Mouse (Mus musculus) cerebellum, adult 2 months (tissue): ENCODE measurements around the gene Cabp4. TPM values are rescaled to one million over a fixed set of nuclear protein-coding genes. Genes with fewer than 3 reads are reported as not detected.
A peak's percentile ranks its signal among the peaks of the same experiment; 100 is the strongest.

ENCODE experiments used
- DNase-seq, 2 experiments: peaks; one replicate each; pipeline ENCODE4 v3.0.0; 2021
- H3K27ac ChIP-seq: fragments of 200-500 bp; 2 replicates; pipeline ENCODE4 v1.5.1; 2012; ENCODE audit warnings: low read length, control low read depth, inconsistent platforms; ENCODE audit not compliant: insufficient read depth
- H3K27me3 ChIP-seq: fragments of 200-500 bp; 2 replicates; pipeline ENCODE4 v1.6.1; 2012; ENCODE audit warnings: inconsistent platforms, mild to moderate bottlenecking, low read length, moderate library complexity; ENCODE audit not compliant: control insufficient read depth, insufficient read depth
- H3K4me1 ChIP-seq: fragments of 200-500 bp; 2 replicates; pipeline ENCODE4 v1.6.1; 2011; ENCODE audit warnings: low read length; ENCODE audit not compliant: control insufficient read depth, insufficient read depth
- H3K4me3 ChIP-seq: fragments of 200-500 bp; replicated peaks from 2 replicates; pipeline ENCODE3; 2011; ENCODE audit warnings: mild to moderate bottlenecking, low read depth, low read length, control low read depth; ENCODE audit not compliant: insufficient read depth
- CTCF ChIP-seq: fragments of 200-500 bp; IDR thresholded peaks from 2 replicates; pipeline ENCODE4 v1.5.1; 2011; ENCODE audit warnings: low read depth, mild to moderate bottlenecking, control low read depth, low read length, moderate library complexity, borderline replicate concordance; ENCODE audit not compliant: insufficient read depth
- POLR2A ChIP-seq: fragments of 200-500 bp; IDR thresholded peaks from 2 replicates; pipeline ENCODE4 v1.6.1; 2011; ENCODE audit warnings: low read length, control low read depth, borderline replicate concordance; ENCODE audit not compliant: insufficient read depth
- WGBS: fragments of 180-500 bp; shearing (Covaris S2); methylation state at CpG from one replicate; pipeline ENCODE4 v1.1.7; 2018; 5-methylcytosine and 5-hydroxymethylcytosine counted together
- polyA plus RNA-seq: library from polyadenylated mRNA; depleted of rRNA; stranded (reverse); fragments of >200 nt; gene quantifications from 2 replicates; pipeline ENCODE4 v1.2.3, GENCODE M21; 2012

The Cabp4 gene
- polyA plus RNA-seq, 1 experiment: 0.16 TPM

DNA sequence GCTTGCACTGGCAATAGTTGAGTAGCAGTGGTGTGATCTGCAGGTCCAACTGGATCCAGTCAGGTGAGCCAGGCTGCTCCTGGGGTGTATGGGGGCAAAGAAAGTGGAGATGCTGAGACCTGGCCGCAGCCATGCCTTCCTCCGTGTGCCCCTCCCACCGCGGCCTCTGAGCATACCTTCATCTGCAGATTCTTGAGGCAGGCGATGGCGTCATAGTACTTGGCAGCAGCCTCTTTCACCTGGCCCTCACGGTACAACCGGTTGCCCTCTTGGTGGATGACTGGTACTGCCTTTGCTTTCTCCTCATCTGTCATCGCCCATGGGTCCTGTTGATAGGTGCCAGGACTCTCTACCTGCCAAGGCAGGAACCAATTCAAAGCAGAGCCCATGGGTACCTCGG lies 28.7 kb downstream of the Cabp4 start:
- 71% methylated on average over 10 of the region's 10 CpGs for WGBS
- H3K27me3 ChIP-seq: no peaks in the 10 kb centered on the region
- H3K4me3 ChIP-seq: no peak overlapping the region
- H3K4me1 ChIP-seq: peaks cover 51% of the 10 kb centered on the region
- no peak for DNase-seq
- TF ChIP-seq POLR2A (no peak), CTCF (no peak)
- peak overlapping the region; percentile 82 for H3K27ac ChIP-seq

DNA sequence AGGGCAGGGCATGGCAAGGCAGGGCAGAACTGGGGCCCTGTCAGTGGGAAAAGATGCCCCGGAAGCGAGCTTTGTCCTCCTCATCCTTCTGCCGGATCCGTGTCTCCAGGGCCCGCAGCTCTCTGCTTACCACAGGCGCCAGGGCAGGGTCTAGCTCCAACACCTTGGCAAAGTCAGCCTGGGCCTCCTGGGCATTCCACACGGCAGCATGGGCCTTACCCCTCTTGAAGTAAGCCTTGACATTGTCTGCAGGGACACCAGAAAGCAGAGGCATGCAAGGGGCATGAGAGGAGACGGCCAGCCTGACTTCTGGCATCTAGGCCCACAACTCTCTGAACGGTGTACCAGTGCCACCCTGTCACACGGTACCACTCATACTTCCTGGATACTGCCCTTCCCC lies 29.3 kb downstream of the Cabp4 start:
- Histone ChIP-seq H3K4me1 (peaks cover 51% of the 10 kb centered on the region), H3K27ac (peak overlapping the region; percentile 82), H3K4me3 (no peak overlapping the region), H3K27me3 (no peaks in the 10 kb centered on the region)
- TF ChIP-seq POLR2A: no peak
- no peak for TF ChIP-seq CTCF
- DNase-seq: no peak
- 34% methylated on average over 10 of the region's 10 CpGs for WGBS

DNA sequence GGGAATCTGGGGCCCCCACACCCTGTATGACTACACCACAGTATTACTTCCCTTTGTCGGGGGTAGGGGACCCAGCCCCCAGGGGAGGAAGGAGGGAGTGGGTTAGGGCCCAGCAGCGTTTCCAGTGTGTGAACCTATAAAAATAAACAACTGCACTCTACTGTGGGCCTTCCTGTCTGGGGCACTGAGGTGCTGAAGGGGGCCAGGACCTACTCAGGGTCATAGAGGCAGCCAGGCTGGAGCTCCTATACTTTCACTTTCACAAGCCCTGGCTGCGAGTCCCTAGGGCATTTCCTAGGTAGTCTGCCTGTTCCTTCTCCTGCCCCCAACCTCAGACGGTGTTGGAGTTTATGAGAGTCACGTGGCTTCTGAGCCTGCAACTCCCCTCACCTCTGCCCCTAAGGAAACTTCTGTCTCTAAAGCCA lies 30.0 kb downstream of the Cabp4 start:
- no peak for DNase-seq
- H3K4me3 ChIP-seq: no peak overlapping the region
- H3K27ac ChIP-seq: peak overlapping the region; percentile 82
- peaks cover 51% of the 10 kb centered on the region for H3K4me1 ChIP-seq
- 40% methylated on average over 5 of the region's 5 CpGs for WGBS
- no peaks in the 10 kb centered on the region for H3K27me3 ChIP-seq
- TF ChIP-seq POLR2A (no peak), CTCF (no peak)

DNA sequence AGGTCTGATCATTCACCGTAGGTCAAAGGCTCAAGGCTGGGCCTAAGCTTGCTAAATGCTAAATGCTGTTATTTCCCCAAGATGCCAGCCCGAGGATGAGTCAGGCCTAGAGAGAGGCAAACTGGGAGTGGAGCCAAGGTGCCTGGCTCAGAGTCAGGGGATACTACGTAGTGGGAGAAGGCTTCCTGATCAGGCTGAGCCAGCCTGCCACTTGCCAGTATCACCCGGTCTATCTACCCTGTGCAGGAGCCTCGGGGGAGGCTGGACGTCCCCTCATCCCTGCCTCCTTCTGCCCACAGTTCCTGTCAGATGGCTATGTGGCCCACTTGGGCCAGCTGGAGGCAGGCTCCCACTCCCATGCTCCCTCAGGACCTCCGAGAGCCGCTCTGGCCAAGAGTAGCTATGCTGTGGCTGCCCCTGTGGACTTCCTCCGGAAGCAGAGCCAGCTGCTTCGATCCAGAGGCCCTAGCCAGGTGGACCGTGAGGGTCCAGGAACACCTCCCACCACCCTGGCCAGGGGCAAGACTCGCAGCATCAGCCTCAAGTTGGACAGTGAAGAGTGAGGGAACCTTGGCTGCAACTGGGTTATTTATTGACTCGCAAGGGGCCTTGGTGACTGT lies 30.5 kb downstream of the Cabp4 start:
- H3K27me3 ChIP-seq: no peaks in the 10 kb centered on the region
- peak overlapping the region; percentile 82 for H3K27ac ChIP-seq
- peak; percentile 97 to 99 for DNase-seq
- 6% methylated on average over 13 of the region's 13 CpGs for WGBS
- peaks cover 51% of the 10 kb centered on the region for H3K4me1 ChIP-seq
- H3K4me3 ChIP-seq: no peak overlapping the region
- TF ChIP-seq CTCF (no peak), POLR2A (no peak; the same call in 1 of the 2 replicates)

DNA sequence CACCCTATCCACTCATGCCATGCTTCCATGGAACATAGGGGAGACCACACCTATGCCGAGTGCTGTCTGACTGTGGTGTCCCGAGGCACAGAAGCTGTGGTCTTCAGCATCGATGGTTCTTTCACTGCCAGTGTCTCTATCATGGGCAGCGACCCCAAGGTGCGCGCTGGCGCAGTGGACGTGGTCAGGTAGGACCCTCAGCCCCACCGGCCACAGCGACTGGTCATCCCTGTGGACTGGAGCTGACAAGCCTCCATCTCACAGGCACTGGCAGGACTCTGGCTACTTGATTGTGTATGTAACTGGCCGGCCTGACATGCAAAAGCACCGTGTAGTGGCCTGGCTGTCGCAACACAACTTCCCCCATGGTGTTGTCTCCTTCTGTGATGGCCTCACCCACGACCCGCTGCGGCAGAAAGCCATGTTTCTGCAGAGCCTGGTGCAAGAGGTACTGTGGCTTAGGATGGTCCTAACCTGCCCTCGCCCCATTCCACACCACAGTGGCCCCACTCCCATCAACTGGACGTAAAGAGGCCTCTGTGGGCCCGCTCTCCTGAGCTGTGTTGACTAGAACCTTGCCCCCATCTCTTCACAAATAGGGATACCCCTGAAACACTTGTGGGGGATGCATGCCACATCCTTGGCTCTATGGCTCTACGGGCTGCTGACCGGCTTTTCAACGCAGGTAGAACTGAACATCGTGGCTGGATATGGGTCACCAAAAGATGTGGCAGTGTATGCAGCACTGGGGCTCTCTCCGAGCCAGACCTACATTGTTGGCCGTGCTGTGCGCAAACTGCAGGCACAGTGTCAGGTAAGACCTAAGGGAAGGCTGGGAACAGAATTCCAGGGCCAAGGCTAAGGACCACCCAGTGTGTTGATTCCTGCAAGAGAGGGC lies 31.5 kb downstream of the Cabp4 start:
- WGBS: 83% methylated on average over 26 of the region's 26 CpGs

DNA sequence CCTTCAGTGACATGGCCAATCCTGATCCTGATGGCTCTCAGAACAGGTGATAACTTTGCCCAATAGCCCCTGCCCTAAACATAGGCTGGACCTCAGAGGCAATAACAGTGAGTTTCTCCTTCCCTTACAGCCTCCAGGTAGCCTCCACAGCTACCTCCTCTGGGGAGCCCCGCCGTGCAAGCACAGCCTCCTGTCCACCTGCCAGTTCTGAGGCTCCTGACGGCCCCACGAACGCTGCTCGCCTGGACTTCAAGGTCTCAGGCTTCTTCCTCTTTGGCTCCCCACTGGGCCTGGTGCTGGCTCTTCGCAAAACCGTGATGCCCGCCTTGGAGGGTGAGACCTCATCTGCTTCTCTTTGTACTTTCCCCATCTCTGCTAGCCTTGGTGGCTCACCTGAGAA lies 35.3 kb downstream of the Cabp4 start:
- Histone ChIP-seq H3K4me3 (no peak overlapping the region), H3K4me1 (peaks cover 40% of the 10 kb centered on the region), H3K27me3 (no peaks in the 10 kb centered on the region), H3K27ac (no peak overlapping the region)
- TF ChIP-seq POLR2A (no peak), CTCF (no peak)
- 53% methylated on average over 9 of the region's 9 CpGs for WGBS
- no peak for DNase-seq

More for the DNA sequence above, 31.5 kb downstream of the Cabp4 start:
- Histone ChIP-seq H3K4me3 (no peak overlapping the region), H3K27me3 (no peaks in the 10 kb centered on the region), H3K4me1 (peaks cover 51% of the 10 kb centered on the region), H3K27ac (peak overlapping the region; percentile 82)
- TF ChIP-seq CTCF (no peak), POLR2A (no peak)
- DNase-seq: no peak

DNA sequence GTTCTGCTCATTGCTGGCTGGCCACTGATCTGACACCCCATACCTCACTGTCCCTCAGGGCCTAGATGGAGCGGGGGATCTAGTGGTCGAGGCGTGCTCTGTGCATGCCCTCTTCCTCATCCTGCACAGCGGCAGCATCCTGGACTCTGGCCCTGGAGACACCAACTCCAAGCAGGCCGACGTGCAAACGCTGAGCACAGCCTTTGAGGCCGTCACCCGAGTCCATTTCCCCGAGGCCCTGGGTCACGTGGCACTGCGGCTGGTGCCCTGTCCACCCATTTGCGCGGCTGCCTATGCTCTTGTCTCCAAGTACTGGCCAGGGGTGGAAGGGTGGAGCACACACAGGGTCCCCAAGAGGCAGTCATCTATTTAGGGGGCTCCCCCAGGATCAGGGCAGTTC lies 37.2 kb downstream of the Cabp4 start:
- 85% methylated on average over 14 of the region's 14 CpGs for WGBS
- no peak for DNase-seq
- Histone ChIP-seq H3K27me3 (no peaks in the 10 kb centered on the region), H3K4me1 (peaks cover 35% of the 10 kb centered on the region), H3K27ac (no peak overlapping the region), H3K4me3 (no peak overlapping the region)
- TF ChIP-seq POLR2A: no peak

DNA sequence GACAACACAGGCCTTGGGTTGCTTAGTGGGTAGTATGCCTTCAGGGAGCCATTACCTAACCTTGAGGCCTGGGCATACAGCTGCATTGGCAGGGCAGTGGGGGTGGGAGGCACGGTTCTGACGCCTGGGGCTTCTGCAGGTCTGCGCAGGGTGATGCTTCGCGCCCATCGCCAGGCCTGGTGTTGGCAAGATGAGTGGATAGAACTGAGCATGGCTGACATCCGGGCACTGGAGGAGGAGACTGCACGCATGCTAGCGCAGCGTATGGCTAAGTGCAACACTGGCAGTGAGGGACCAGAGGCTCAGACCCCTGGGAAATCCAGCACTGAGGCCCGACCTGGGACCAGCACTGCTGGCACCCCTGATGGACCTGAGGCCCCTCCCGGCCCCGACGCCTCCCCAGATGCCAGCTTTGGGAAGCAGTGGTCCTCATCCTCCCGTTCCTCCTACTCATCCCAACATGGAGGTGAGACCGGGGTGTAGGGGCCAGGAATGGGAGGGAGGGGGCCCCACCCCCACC lies 39.1 kb downstream of the Cabp4 start:
- H3K4me1 ChIP-seq: peaks cover 26% of the 10 kb centered on the region
- WGBS: 81% methylated on average over 16 of the region's 16 CpGs
- H3K4me3 ChIP-seq: no peak overlapping the region
- DNase-seq: no peak
- H3K27me3 ChIP-seq: no peaks in the 10 kb centered on the region
- no peak overlapping the region for H3K27ac ChIP-seq
- TF ChIP-seq POLR2A: no peak
- TF ChIP-seq CTCF: no peak
